Mouse (Mus musculus): ENCODE measurements at regions not wholly inside any gene's neighbourhood (a gene's known extent, or its start where the extent isn't known, plus 50 kb on each side); places are given as distances from the start of the nearest gene placed in this dataset.
A peak's percentile ranks its signal among the peaks of the same experiment; 100 is the strongest.

GRCm38 (mm10) chr11:44046083-44046482 lies 145.1 kb upstream of the Adra1b start:
- DNase-seq, result no peak

- no peak for DNase-seq
Observed at GRCm38 (mm10) chr11:44049253-44049976, 148.4 kb upstream of the Adra1b start.

- no peak for DNase-seq
Observed at GRCm38 (mm10) chr11:44052481-44052880, 151.5 kb upstream of the Adra1b start.

GRCm38 (mm10) chr11:44062446-44062845 lies 161.4 kb upstream of the Adra1b start:
- DNase-seq, result peak; percentile 32

- peak; percentile 9 for DNase-seq
Observed at GRCm38 (mm10) chr11:44066176-44066575, 165.2 kb upstream of the Adra1b start.

GRCm38 (mm10) chr11:44083716-44084115 lies 182.7 kb upstream of the Adra1b start:
- no peak for DNase-seq

- DNase-seq, result no peak
Observed at GRCm38 (mm10) chr11:44086951-44087350, 185.9 kb upstream of the Adra1b start.

- DNase-seq, result no peak
Observed at GRCm38 (mm10) chr11:44089514-44089913, 188.5 kb upstream of the Adra1b start.

GRCm38 (mm10) chr11:44095280-44095679 lies 194.3 kb upstream of the Adra1b start:
- peak; percentile 12 for DNase-seq

GRCm38 (mm10) chr11:44103188-44103840 lies 202.3 kb upstream of the Adra1b start:
- DNase-seq, result no peak

GRCm38 (mm10) chr11:44103841-44104191 lies 202.8 kb upstream of the Adra1b start:
- DNase-seq, result no peak

GRCm38 (mm10) chr11:44106231-44106630 lies 205.2 kb upstream of the Adra1b start:
- no peak for DNase-seq

GRCm38 (mm10) chr11:44111525-44111924 lies 210.5 kb upstream of the Adra1b start:
- DNase-seq, result no peak

GRCm38 (mm10) chr11:44127088-44127487 lies 226.1 kb upstream of the Adra1b start:
- no peak for DNase-seq

GRCm38 (mm10) chr11:44128481-44128880 lies 227.5 kb upstream of the Adra1b start:
- DNase-seq, result no peak

GRCm38 (mm10) chr11:44133244-44133643 lies 232.2 kb upstream of the Adra1b start:
- DNase-seq, result no peak

- DNase-seq, result no peak
Observed at GRCm38 (mm10) chr11:44136024-44136423, 235.0 kb upstream of the Adra1b start.

- no peak for DNase-seq
Observed at GRCm38 (mm10) chr11:44142996-44143395, 242.0 kb upstream of the Adra1b start.

- DNase-seq, result no peak
Observed at GRCm38 (mm10) chr11:44144477-44144876, 243.5 kb upstream of the Adra1b start.

- no peak for DNase-seq
Observed at GRCm38 (mm10) chr11:44146419-44146818, 245.4 kb upstream of the Adra1b start.

- DNase-seq, result no peak
Observed at GRCm38 (mm10) chr11:44153576-44153975, 246.3 kb upstream of the Il12b start.

- peak; percentile 9 for DNase-seq
Observed at GRCm38 (mm10) chr11:44155591-44155990, 244.3 kb upstream of the Il12b start.

- DNase-seq, result peak; percentile 38
Observed at GRCm38 (mm10) chr11:44156081-44156480, 243.8 kb upstream of the Il12b start.

- peak; percentile 25 for DNase-seq
Observed at GRCm38 (mm10) chr11:44156490-44157345, 243.1 kb upstream of the Il12b start.

All from kidney, adult 9 months (tissue).